Mouse (Mus musculus) liver, postnatal 0 days (tissue): ENCODE data around the gene Gm43552.

Source experiments
- CTCF ChIP-seq: sonication (generic); IDR thresholded peaks from 2 replicates; pipeline ENCODE4 v1.5.1; 2016; ENCODE audit warnings: antibody characterized with exemption, low read depth
- EP300 ChIP-seq: IDR thresholded peaks from 2 replicates; pipeline ENCODE4 v1.6.1; 2016; ENCODE audit warnings: antibody characterized with exemption, low read depth, mild to moderate bottlenecking

DNA sequence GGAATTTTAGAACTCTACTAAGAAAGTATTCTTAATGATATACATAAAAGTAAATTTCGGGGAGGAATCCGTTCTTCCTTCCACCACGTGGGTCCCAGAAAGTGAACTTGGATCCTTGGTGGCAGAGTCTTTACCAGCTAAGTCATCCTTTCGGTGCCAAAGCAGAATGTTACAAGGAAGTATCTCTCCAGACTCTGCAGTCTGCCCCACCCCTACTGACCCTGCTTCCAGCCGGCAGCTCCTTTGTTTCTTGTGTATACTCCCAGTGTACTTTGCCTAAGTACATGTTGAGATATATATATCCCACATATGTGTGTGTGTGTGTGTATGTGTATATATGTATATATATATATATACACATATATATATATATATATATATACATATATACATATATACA lies 63.2 kb downstream of the Gm43552 start:
- TF ChIP-seq CTCF (no peak), EP300 (no peak)
